Comparison of ENCODE assay signal across 4 mouse cellular contexts in genomic region chr12:102630471-102630870, GRCm38 (mm10).
DNase-seq lines count a peak whose midpoint lies in the region; ATAC-seq lines count a peak whose summit lies in the region.
"Not testable (repeated sequence)": the region's sequence is repeated elsewhere in the genome, so short reads cannot be mapped to it uniquely, and the experiment has no call there.

No protein-coding gene starts in this region.

- H3K36me3 ChIP-seq in intestine, embryonic 16.5 days (ENCODE audit: control insufficient read depth, insufficient read depth, low read length); stomach, embryonic 15.5 days: not testable (repeated sequence)

- peak overlapping the region; percentile 10 for H3K27ac ChIP-seq in brown adipose tissue, adult 24 weeks (replicated peaks; ENCODE audit: low read depth, low read length)
- H3K27ac ChIP-seq in intestine, embryonic 16.5 days (ENCODE audit: low read length); stomach, embryonic 15.5 days: not testable (repeated sequence)

- not testable (repeated sequence) for H3K9me3 ChIP-seq in intestine, embryonic 16.5 days (ENCODE audit: control insufficient read depth, low read length); stomach, embryonic 15.5 days

- not testable (repeated sequence) for H3K4me2 ChIP-seq in intestine, embryonic 16.5 days (ENCODE audit: low read depth, low read length); stomach, embryonic 15.5 days

- 93% methylated on average over 9 of the region's 9 CpGs for WGBS in intestine, embryonic 16.5 days
- 90% methylated on average over 9 of the region's 9 CpGs for WGBS in stomach, embryonic 15.5 days

- DNase-seq in R1 (ENCODE audit: low read depth, low spot score), result peak; percentile 64

- ATAC-seq in intestine, embryonic 16.5 days, result peak; percentile 29; the same call in 1 of the 2 replicates
- ATAC-seq in stomach, embryonic 15.5 days (ENCODE audit: insufficient read depth, low FRiP score, low read depth), result peak; percentile 37; the same call in 1 of the 2 replicates

- H3K4me3 ChIP-seq in brown adipose tissue, adult 24 weeks (ENCODE audit: insufficient read depth, low read depth, low read length); intestine, embryonic 16.5 days (ENCODE audit: low read length); stomach, embryonic 15.5 days (replicated peaks): not testable (repeated sequence)

- H3K4me1 ChIP-seq in brown adipose tissue, adult 24 weeks (ENCODE audit: control insufficient read depth, insufficient read depth, insufficient read length, low read length), result peaks cover 36% of the 10 kb centered on the region
- peaks cover 23% of the 10 kb centered on the region for H3K4me1 ChIP-seq in intestine, embryonic 16.5 days (ENCODE audit: control insufficient read depth, insufficient read depth, low read length)
- not testable (repeated sequence) for H3K4me1 ChIP-seq in stomach, embryonic 15.5 days

- H3K9ac ChIP-seq in intestine, embryonic 16.5 days (ENCODE audit: low read depth, low read length); stomach, embryonic 15.5 days: not testable (repeated sequence)

- not testable (repeated sequence) for H3K27me3 ChIP-seq in intestine, embryonic 16.5 days (replicated peaks; ENCODE audit: control insufficient read depth, insufficient read depth, low read length); stomach, embryonic 15.5 days (replicated peaks)
